19 mouse cellular contexts compared by ENCODE assay signal in the genomic region with DNA sequence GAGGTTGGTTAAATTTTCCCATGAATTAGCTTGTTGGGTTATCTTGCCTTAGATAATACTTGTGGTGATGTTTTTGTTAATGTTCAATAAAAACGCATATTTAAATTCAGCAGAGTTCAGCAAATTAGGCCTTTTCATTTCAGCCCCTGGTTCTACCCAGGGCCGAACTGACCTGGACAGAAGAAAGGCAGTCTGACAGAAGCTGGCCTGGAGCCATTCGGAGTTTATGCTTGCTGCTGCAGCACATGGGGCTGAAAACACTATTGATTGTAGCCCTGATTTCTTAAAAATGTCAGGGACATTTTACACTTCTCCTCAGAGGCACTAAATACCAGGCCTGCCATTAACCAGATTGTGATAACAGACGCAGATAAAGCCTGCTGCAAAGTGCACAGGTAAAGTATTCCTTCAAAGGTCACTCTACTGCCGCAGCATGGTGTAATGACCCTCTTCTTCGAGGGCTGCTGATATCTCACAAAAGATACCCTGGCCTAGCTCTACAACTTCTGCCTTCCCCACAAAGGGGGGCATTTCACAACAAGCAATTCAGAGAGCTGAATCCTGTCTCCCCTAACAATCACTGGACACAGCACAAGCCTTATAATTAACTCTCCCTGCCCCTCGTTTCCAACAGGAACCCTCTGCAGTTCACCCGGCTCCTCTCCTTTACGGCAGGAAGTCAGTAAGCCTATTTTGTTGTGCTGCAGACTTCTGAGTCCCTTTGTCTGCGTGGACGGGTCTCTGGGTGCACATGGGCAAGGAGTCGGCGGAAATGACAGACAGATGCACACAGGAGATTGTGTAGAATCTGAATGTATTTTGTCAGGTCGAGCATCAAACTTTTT.
DNase-seq lines count a peak whose midpoint lies in the region; ATAC-seq and TF ChIP-seq lines count a peak whose summit lies in the region.
"Had no signal": no experiment of that assay in that cellular context is flagged by ENCODE, and none has a peak within 500 bp of the region (broad histone marks: within the 10 kb centered on the region; RNA-seq: fewer than 3 reads in every experiment).

No protein-coding gene starts in this region.

- in situ Hi-C loops in ES-E14 (cut with MboI; ENCODE audit: low sequenced_read_pairs in 2 of 2, unreplicated experiment in 2 of 2), result no loop called here

- H3K4me1 ChIP-seq in forebrain, embryonic 10.5 days, result peaks cover 7% of the 10 kb centered on the region
- no peaks in the 10 kb centered on the region; the same call in 1 of the 2 replicates for H3K4me1 ChIP-seq in forebrain, embryonic 14.5 days (ENCODE audit: control insufficient read depth, insufficient read depth, low read length)
- H3K4me1 ChIP-seq in E14TG2a.4 (replicated peaks; ENCODE audit: low read depth, low read length), result peaks cover 36% of the 10 kb centered on the region
- H3K4me1 ChIP-seq in ES-E14 (ENCODE audit: control insufficient read depth in 2 of 2, insufficient read depth in 2 of 2, low read length in 2 of 2, poor library complexity in 1 of 2), result peaks cover 0 to 10% of the 10 kb centered on the region in 2 experiments; a peak in 3 of 4 replicates
- H3K4me1 ChIP-seq: hindbrain, embryonic 15.5 days had no signal

- no peak overlapping the region for H3K4me3 ChIP-seq in forebrain, embryonic 10.5 days
- no peak overlapping the region for H3K4me3 ChIP-seq in forebrain, embryonic 14.5 days (ENCODE audit: low read depth, low read length)
- H3K4me3 ChIP-seq in E14TG2a.4 (replicated peaks; ENCODE audit: low read length), result peak overlapping the region; percentile 13; the same call in 1 of the 2 replicates
- H3K4me3 ChIP-seq in ES-E14 (ENCODE audit: insufficient read depth in 1 of 2, low read depth in 1 of 2, low read length in 2 of 2, poor library complexity in 1 of 2, severe bottlenecking in 1 of 2), result no peak overlapping the region
- H3K4me3 ChIP-seq: embryonic facial prominence, embryonic 10.5 days; erythroblast, embryonic 14.5 days; hindbrain, embryonic 15.5 days; limb, embryonic 13.5 days; myocyte had no signal

- H3K27ac ChIP-seq in forebrain, embryonic 10.5 days, result 0 out of 2 replicates have a peak overlapping the region, but pooled peaks have one; percentile 11
- H3K27ac ChIP-seq in forebrain, embryonic 14.5 days (ENCODE audit: low read depth, low read length), result no peak overlapping the region
- H3K27ac ChIP-seq in ES-E14 (ENCODE audit: insufficient read depth, low read depth, low read length, poor library complexity, severe bottlenecking), result peak overlapping the region; percentile 70
- H3K27ac ChIP-seq: embryonic facial prominence, embryonic 10.5 days; hindbrain, embryonic 15.5 days; limb, embryonic 13.5 days had no signal

- no peak overlapping the region for H3K9ac ChIP-seq in forebrain, embryonic 14.5 days (ENCODE audit: low read length)
- H3K9ac ChIP-seq in ES-E14 (ENCODE audit: insufficient read depth, low read depth, low read length, poor library complexity, severe bottlenecking), result no peak overlapping the region; the same call in 1 of the 2 replicates
- H3K9ac ChIP-seq: forebrain, postnatal 0 days; hindbrain, embryonic 15.5 days; limb, embryonic 13.5 days; liver, postnatal 0 days had no signal

- no peaks in the 10 kb centered on the region for H3K36me3 ChIP-seq in forebrain, embryonic 10.5 days (replicated peaks)
- no peaks in the 10 kb centered on the region for H3K36me3 ChIP-seq in forebrain, embryonic 14.5 days (ENCODE audit: control insufficient read depth, insufficient read depth, low read length)
- H3K36me3 ChIP-seq in E14TG2a.4 (ENCODE audit: insufficient read depth, low read length) (no peaks in the 10 kb centered on the region), ES-E14 (ENCODE audit: control insufficient read depth, insufficient read depth, low read length, poor library complexity, severe bottlenecking) (no peaks in the 10 kb centered on the region)
- H3K36me3 ChIP-seq: embryonic facial prominence, embryonic 10.5 days; hindbrain, embryonic 15.5 days; limb, embryonic 13.5 days had no signal

- no peak for DNase-seq in forebrain, embryonic 10.5 days (ENCODE audit: extremely low spot score, low spot score)
- no peak for DNase-seq in forebrain, embryonic 14.5 days (ENCODE audit: low spot score)
- no peak for DNase-seq in ES-E14 (ENCODE audit: low read depth, low spot score)
- DNase-seq in kidney, postnatal 25 days, result peak; percentile 46 to 50
- DNase-seq in spleen, postnatal 36 days (ENCODE audit: low spot score in 2 of 2), result no peak
- no peak for DNase-seq in thymus, postnatal 25 days
- DNase-seq: cerebellum, postnatal 36 days; forebrain, postnatal 0 days; gastrocnemius, postnatal 10 days; heart, postnatal 10 days; liver, postnatal 0 days; thymus, postnatal 4 days had no signal

- no peaks in the 10 kb centered on the region for H3K9me3 ChIP-seq in forebrain, embryonic 10.5 days
- H3K9me3 ChIP-seq in forebrain, embryonic 14.5 days (replicated peaks; ENCODE audit: control insufficient read depth, low read length), result no peaks in the 10 kb centered on the region
- H3K9me3 ChIP-seq in E14TG2a.4 (ENCODE audit: low read length) (peaks cover 18% of the 10 kb centered on the region), ES-E14 (ENCODE audit: control insufficient read depth, insufficient read depth, low read depth, low read length) (no peaks in the 10 kb centered on the region)
- H3K9me3 ChIP-seq: embryonic facial prominence, embryonic 10.5 days; hindbrain, embryonic 15.5 days; limb, embryonic 13.5 days had no signal

- no peak for TF ChIP-seq CTCF in E14TG2a.4 (conservative IDR thresholded peaks at IDR 0.05; ENCODE audit: low read length)

- no peak for ATAC-seq in forebrain, embryonic 14.5 days
- ATAC-seq: forebrain, postnatal 0 days; liver, postnatal 0 days had no signal

- H3K4me2 ChIP-seq in forebrain, embryonic 14.5 days (ENCODE audit: low read length), result no peak overlapping the region
- H3K4me2 ChIP-seq: hindbrain, embryonic 15.5 days; limb, embryonic 13.5 days; midbrain, embryonic 11.5 days had no signal

- H3K27me3 ChIP-seq in forebrain, embryonic 10.5 days (ENCODE audit: poor library complexity, severe bottlenecking), result no peaks in the 10 kb centered on the region
- H3K27me3 ChIP-seq in forebrain, embryonic 14.5 days (replicated peaks; ENCODE audit: control insufficient read depth, insufficient read depth, low read length), result no peaks in the 10 kb centered on the region
- H3K27me3 ChIP-seq in E14TG2a.4 (ENCODE audit: insufficient read depth, low read length), result no peaks in the 10 kb centered on the region
- H3K27me3 ChIP-seq: hindbrain, embryonic 15.5 days had no signal

- WGBS in forebrain, embryonic 10.5 days, result 66% methylated on average over 14 of the region's 14 CpGs
- WGBS in forebrain, embryonic 14.5 days, result 54% methylated on average over 14 of the region's 14 CpGs

TF ChIP-seq in ES-E14, 5 proteins besides CTCF, POLR2A, EP300 and RAD21:
- no peak for TF ChIP-seq HCFC1 (IDR thresholded peaks at IDR 0.05; ENCODE audit: borderline replicate concordance, insufficient read depth, low read length)
- TF ChIP-seq MAFK (IDR thresholded peaks at IDR 0.05; ENCODE audit: insufficient read depth, low read depth, low read length), result no peak
- TF ChIP-seq ZC3H11A (IDR thresholded peaks at IDR 0.05; ENCODE audit: borderline replicate concordance, low read depth, low read length), result no peak
- TF ChIP-seq CHD2 (IDR thresholded peaks at IDR 0.05; ENCODE audit: low read depth, low read length), result no peak
- TF ChIP-seq ZNF384 (IDR thresholded peaks at IDR 0.05; ENCODE audit: low read depth, low read length), result no peak

Comparison
In these comparisons a context has a peak if more than half of its experiments do, and no peak if none do; other contexts are left out.
1. DNase-seq: peak in kidney, postnatal 25 days (2 of 2); none in forebrain, embryonic 10.5 days (single experiment), forebrain, embryonic 14.5 days (single experiment), ES-E14 (single experiment), spleen, postnatal 36 days (0 of 2) and thymus, postnatal 25 days (single experiment).